Mouse (Mus musculus) CH12.LX (cell line): ENCODE results near the gene Fam213a. TPM values are rescaled to one million over a fixed set of nuclear protein-coding genes. Genes with fewer than 3 reads are reported as not detected.

Experiments used
- DNase-seq: peaks from one replicate; pipeline ENCODE4 v3.0.0-alpha.2; 2013; ENCODE audit errors: extremely low read depth
- H3K27ac ChIP-seq: 2 replicates; pipeline ENCODE4 v1.5.1; 2012; ENCODE audit warnings: low read depth, mild to moderate bottlenecking, control low read depth, moderate library complexity; ENCODE audit not compliant: insufficient read depth
- H3K27me3 ChIP-seq: replicated peaks from 2 replicates; pipeline ENCODE3; 2012; ENCODE audit warnings: inconsistent platforms
- H3K36me3 ChIP-seq, 2 experiments: replicated peaks in 1 of 2; 2 replicates each; pipeline versions ENCODE3 to v1.6.1; 2012; ENCODE audit warnings: inconsistent platforms in 1 of 2, low read length in 1 of 2, mild to moderate bottlenecking in 1 of 2, mixed read lengths in 1 of 2, moderate library complexity in 1 of 2; ENCODE audit not compliant: control insufficient read depth in 1 of 2, insufficient read depth in 1 of 2
- H3K4me1 ChIP-seq, 2 experiments: 2 replicates each; pipeline ENCODE4 v1.6.1; 2012; ENCODE audit warnings: inconsistent platforms in 1 of 2, moderate library complexity in 1 of 2; ENCODE audit not compliant: insufficient read depth in 2 of 2, control insufficient read depth in 1 of 2
- H3K4me2 ChIP-seq: 2 replicates; pipeline ENCODE4 v1.6.1; 2012; ENCODE audit warnings: low read depth, mild to moderate bottlenecking, control low read depth; ENCODE audit not compliant: poor library complexity, insufficient read depth, severe bottlenecking
- H3K4me3 ChIP-seq, 3 experiments: fragments of 150-350 bp in 1 of 3; sonication (generic) in 1 of 3; replicated peaks in 1 of 3; 2 replicates each; pipeline versions ENCODE3 to v1.5.1; 2011 to 2012; ENCODE audit warnings: low read depth in 2 of 3, low read length in 2 of 3, mild to moderate bottlenecking in 2 of 3, moderate library complexity in 2 of 3, control low read depth in 1 of 3, improper control_type of control experiment in 1 of 3, inconsistent platforms in 1 of 3, mixed read lengths in 1 of 3; ENCODE audit not compliant: poor library complexity in 1 of 3
- H3K79me2 ChIP-seq: replicated peaks from 2 replicates; pipeline ENCODE4 v1.6.1; 2012; ENCODE audit warnings: mild to moderate bottlenecking, moderate library complexity; ENCODE audit not compliant: control insufficient read depth, poor library complexity, insufficient read depth, severe bottlenecking; ENCODE audit errors: extremely low read depth
- H3K9ac ChIP-seq: 2 replicates; pipeline ENCODE4 v1.6.1; 2012; ENCODE audit warnings: low read depth, mild to moderate bottlenecking, control low read depth, moderate library complexity; ENCODE audit not compliant: insufficient read depth
- H3K9me3 ChIP-seq: replicated peaks from 2 replicates; pipeline ENCODE3; 2012; ENCODE audit warnings: low read length, inconsistent platforms, mixed read lengths
- BHLHE40 ChIP-seq: IDR thresholded peaks from 2 replicates; pipeline ENCODE4 v1.6.1; 2011; ENCODE audit warnings: mild to moderate bottlenecking, low read depth, low read length, improper control_type of control experiment
- CHD1 ChIP-seq: IDR thresholded peaks from 2 replicates; pipeline ENCODE4 v1.6.1; 2012; ENCODE audit warnings: low read depth, low read length, improper control_type of control experiment, inconsistent platforms
- CHD2 ChIP-seq: IDR thresholded peaks from 2 replicates; pipeline ENCODE4 v1.6.1; 2011; ENCODE audit warnings: low read length, improper control_type of control experiment
- CTCF ChIP-seq, 2 experiments: IDR thresholded peaks in 1 of 2; conservative IDR thresholded peaks in 1 of 2; 2 replicates each; pipeline ENCODE4 v1.5.1; 2011 to 2012; ENCODE audit warnings: low read depth in 2 of 2, low read length in 2 of 2, improper control_type of control experiment in 1 of 2, inconsistent platforms in 1 of 2, mild to moderate bottlenecking in 1 of 2, moderate library complexity in 1 of 2
- ELF1 ChIP-seq: IDR thresholded peaks from 2 replicates; pipeline ENCODE4 v1.6.1; 2014; ENCODE audit warnings: low read depth, mild to moderate bottlenecking, inconsistent platforms, low read length, improper control_type of control experiment
- ETS1 ChIP-seq: conservative IDR thresholded peaks from 2 replicates; pipeline ENCODE4 v1.6.1; 2012; ENCODE audit warnings: low read depth, mild to moderate bottlenecking, inconsistent platforms, low read length, improper control_type of control experiment, moderate library complexity
- GABPA ChIP-seq: IDR thresholded peaks from 2 replicates; pipeline ENCODE4 v1.6.1; 2012; ENCODE audit warnings: low read depth, low read length, improper control_type of control experiment, inconsistent platforms; ENCODE audit not compliant: insufficient replicate concordance
- HCFC1 ChIP-seq: IDR thresholded peaks from 2 replicates; pipeline ENCODE4 v1.6.1; 2012; ENCODE audit warnings: low read depth, mild to moderate bottlenecking, inconsistent platforms, low read length, improper control_type of control experiment
- IRF4 ChIP-seq: IDR thresholded peaks from 2 replicates; pipeline ENCODE4 v1.6.1; 2014; ENCODE audit warnings: low read depth, mild to moderate bottlenecking, inconsistent platforms, low read length, improper control_type of control experiment
- JUND ChIP-seq: conservative IDR thresholded peaks from 2 replicates; pipeline ENCODE4 v1.6.1; 2011; ENCODE audit warnings: low read depth, low read length, improper control_type of control experiment
- KAT2A ChIP-seq: IDR thresholded peaks from 2 replicates; pipeline ENCODE4 v1.6.1; 2012; ENCODE audit warnings: low read length, improper control_type of control experiment, inconsistent platforms; ENCODE audit not compliant: insufficient replicate concordance
- MAFK ChIP-seq: IDR thresholded peaks from 2 replicates; pipeline ENCODE4 v1.6.1; 2011; ENCODE audit warnings: low read length, improper control_type of control experiment; ENCODE audit not compliant: insufficient replicate concordance
- MAZ ChIP-seq: IDR thresholded peaks from 2 replicates; pipeline ENCODE4 v1.6.1; 2012; ENCODE audit warnings: low read depth, mild to moderate bottlenecking, inconsistent platforms, low read length, improper control_type of control experiment, moderate library complexity
- MEF2A ChIP-seq: IDR thresholded peaks from 2 replicates; pipeline ENCODE4 v1.6.1; 2014; ENCODE audit warnings: low read depth, mild to moderate bottlenecking, inconsistent platforms, low read length, improper control_type of control experiment, borderline replicate concordance
- MXI1 ChIP-seq: IDR thresholded peaks from 2 replicates; pipeline ENCODE4 v1.6.1; 2011; ENCODE audit warnings: mild to moderate bottlenecking, low read depth, low read length, improper control_type of control experiment
- NELFE ChIP-seq: IDR thresholded peaks from 2 replicates; pipeline ENCODE4 v1.6.1; 2011; ENCODE audit warnings: low read depth, low read length, improper control_type of control experiment
- NRF1 ChIP-seq: IDR thresholded peaks from 2 replicates; pipeline ENCODE4 v1.6.1; 2014; ENCODE audit warnings: low read depth, mild to moderate bottlenecking, inconsistent platforms, low read length, improper control_type of control experiment, moderate library complexity
- PAX5 ChIP-seq: IDR thresholded peaks from 2 replicates; pipeline ENCODE4 v1.6.1; 2012; ENCODE audit warnings: low read length, inconsistent platforms, mixed read lengths
- POLR2A ChIP-seq: IDR thresholded peaks from 2 replicates; pipeline ENCODE4 v1.6.1; 2011; ENCODE audit warnings: low read depth, mild to moderate bottlenecking, improper control_type of control experiment, low read length
- RAD21 ChIP-seq: IDR thresholded peaks from 2 replicates; pipeline ENCODE4 v1.6.1; 2011; ENCODE audit warnings: low read depth, mild to moderate bottlenecking, low read length, improper control_type of control experiment, moderate library complexity
- SIN3A ChIP-seq: IDR thresholded peaks from 2 replicates; pipeline ENCODE4 v1.6.1; 2012; ENCODE audit warnings: low read length, improper control_type of control experiment, inconsistent platforms
- SMC3 ChIP-seq: IDR thresholded peaks from 2 replicates; pipeline ENCODE4 v1.6.1; 2011; ENCODE audit warnings: low read depth, low read length, improper control_type of control experiment
- TBP ChIP-seq: conservative IDR thresholded peaks from 2 replicates; pipeline ENCODE4 v1.6.1; 2011; ENCODE audit warnings: low read depth, low read length, improper control_type of control experiment
- TCF12 ChIP-seq: IDR thresholded peaks from 2 replicates; pipeline ENCODE4 v1.6.1; 2014; ENCODE audit warnings: low read depth, mild to moderate bottlenecking, inconsistent platforms, low read length, improper control_type of control experiment
- UBTF ChIP-seq: IDR thresholded peaks from 2 replicates; pipeline ENCODE4 v1.6.1; 2012; ENCODE audit warnings: low read depth, mild to moderate bottlenecking, inconsistent platforms, low read length, improper control_type of control experiment, moderate library complexity
- USF2 ChIP-seq: conservative IDR thresholded peaks from 2 replicates; pipeline ENCODE4 v1.6.1; 2011; ENCODE audit warnings: low read depth, low read length, improper control_type of control experiment
- ZC3H11A ChIP-seq: IDR thresholded peaks from 2 replicates; pipeline ENCODE4 v1.6.1; 2012; ENCODE audit warnings: low read depth, mild to moderate bottlenecking, inconsistent platforms, low read length, improper control_type of control experiment
- ZKSCAN1 ChIP-seq: IDR thresholded peaks from 2 replicates; pipeline ENCODE4 v1.6.1; 2012; ENCODE audit warnings: low read depth, inconsistent platforms, low read length, improper control_type of control experiment, borderline replicate concordance
- ZMIZ1 ChIP-seq: IDR thresholded peaks from 2 replicates; pipeline ENCODE4 v1.6.1; 2012; ENCODE audit warnings: low read depth, mild to moderate bottlenecking, inconsistent platforms, low read length, improper control_type of control experiment
- ZNF384 ChIP-seq: IDR thresholded peaks from 2 replicates; pipeline ENCODE4 v1.6.1; 2012; ENCODE audit warnings: low read depth, low read length, improper control_type of control experiment, inconsistent platforms
- dilution Hi-C: fragments of 300-500 bp; cut with MboI; formaldehyde crosslinking; loops from 2 replicates; pipeline ENCODE4 v1.14.3; 2020; ENCODE audit warnings: low sequenced_read_pairs; ENCODE audit not compliant: extremely low pct_unique_long_range_greater_than_20kb, extremely low pct_ligation_motif_present
- in situ Hi-C: fragments of 300-500 bp; cut with MboI; formaldehyde crosslinking; loops from 3 replicates; pipeline ENCODE4 v1.14.3; 2019; ENCODE audit warnings: low sequenced_read_pairs, low pct_ligation_motif_present, low pct_unique_long_range_greater_than_20kb, mixed read lengths
- polyA plus RNA-seq: library from polyadenylated mRNA; unstranded; fragments of >175 nt; gene quantifications from 2 replicates; pipeline ENCODE4 v1.2.1, GENCODE M21; 2012; ENCODE audit warnings: low read depth; ENCODE audit not compliant: insufficient read length
- total RNA-seq, 2 experiments: library from RNA; depleted of rRNA; stranded (reverse); fragments of 300-350 nt in 1 of 2; fragments of >200 nt in 1 of 2; gene quantifications; 2 replicates each; pipeline ENCODE4 v1.2.3; 2012 to 2014

The Fam213a gene
- total and polyA plus RNA-seq, 3 experiments, result 11.6 to 17.1 (median 14.1) TPM

DNA sequence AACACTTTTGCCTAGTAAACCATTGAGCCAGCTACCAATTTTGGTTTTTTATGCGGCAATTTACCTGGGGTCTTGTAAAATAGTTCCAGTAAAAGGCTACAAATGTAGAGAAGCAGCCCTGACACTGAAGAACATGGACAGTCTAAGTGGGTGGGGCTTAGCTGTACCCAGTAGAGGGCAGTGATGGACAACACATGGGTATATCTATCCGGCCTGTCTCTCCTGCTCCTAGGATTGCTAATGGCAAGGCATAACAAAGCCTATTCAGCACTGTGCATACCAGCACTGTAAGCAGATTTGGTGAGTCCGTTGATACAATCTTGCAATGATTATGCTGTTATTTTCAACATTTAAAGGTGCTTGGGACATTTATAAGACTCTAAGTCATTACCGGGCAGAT, 34.6 kb downstream of the Fam213a start:
- no peak overlapping the region for H3K4me3 ChIP-seq
- TF ChIP-seq JUND (no peak), ZC3H11A (peak; percentile 85), SMC3 (peak; percentile 99), TBP (no peak), GABPA (no peak), ZNF384 (peak; percentile 86), CTCF (conservative IDR thresholded peaks at IDR 0.05 in 1 of 2, IDR thresholded peaks at IDR 0.05 in 1 of 2; ENCODE audit: low read depth in 2 of 2, low read length in 2 of 2) (peak; percentile 51 to 97; a peak in 3 of 4 replicates), RAD21 (peak; percentile 97), MEF2A (no peak)
- TF ChIP-seq, all 38 proteins: peak for 5
- H3K4me2 ChIP-seq, result no peak overlapping the region
- H3K4me1 ChIP-seq, result peaks cover 0 to 4% of the 10 kb centered on the region in 2 experiments; a peak in 2 of 4 replicates
- no peaks in the 10 kb centered on the region for H3K79me2 ChIP-seq
- H3K27ac ChIP-seq, result no peak overlapping the region
- in situ Hi-C loops (loop anchor here (10.0 kb wide), 1 partner anchor 184 kb away; no protein-coding TSS in a partner anchor), dilution Hi-C loops (no loop called here)
- H3K9ac ChIP-seq, result no peak overlapping the region
- H3K36me3 ChIP-seq, result no peaks in the 10 kb centered on the region
- H3K27me3 ChIP-seq, result no peaks in the 10 kb centered on the region
- H3K9me3 ChIP-seq, result no peaks in the 10 kb centered on the region
- no peak for DNase-seq

DNA sequence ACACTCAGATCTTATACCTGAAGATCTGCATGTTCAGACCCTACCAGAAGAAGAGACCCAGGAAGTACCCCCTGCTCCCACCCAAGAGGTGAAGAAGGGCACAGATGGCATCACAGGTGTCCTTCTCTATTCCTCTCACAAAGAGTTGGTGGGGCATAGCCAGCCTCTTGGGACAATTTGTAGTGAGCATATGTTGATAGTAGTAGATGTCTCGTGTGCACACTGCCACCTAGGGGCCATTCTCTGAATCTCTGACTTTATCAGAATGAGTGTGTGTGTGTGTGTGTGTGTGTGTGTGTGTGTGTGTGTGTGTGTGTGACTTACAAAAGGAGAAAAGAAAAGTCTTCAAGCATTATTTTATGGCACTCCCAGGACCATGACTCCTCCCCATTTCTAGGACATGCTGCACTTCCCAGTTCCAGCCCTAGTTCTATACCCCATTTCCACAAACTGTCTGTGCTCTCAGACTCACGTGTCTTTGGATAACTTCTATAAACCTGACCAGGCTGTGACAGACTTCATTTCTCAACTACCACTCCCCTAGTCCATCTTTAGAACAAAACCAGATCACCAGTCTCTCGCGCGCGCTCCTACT, 38.4 kb downstream of the Fam213a start:
- no peaks in the 10 kb centered on the region for H3K9me3 ChIP-seq
- H3K36me3 ChIP-seq, result no peaks in the 10 kb centered on the region
- dilution Hi-C loops (no loop called here), in situ Hi-C loops (loop anchor here (10.0 kb wide), 1 partner anchor 180 kb away; no protein-coding TSS in a partner anchor)
- no peak overlapping the region for H3K9ac ChIP-seq
- no peaks in the 10 kb centered on the region for H3K27me3 ChIP-seq
- DNase-seq, result peak; percentile 85
- no peaks in the 10 kb centered on the region for H3K79me2 ChIP-seq
- no peak overlapping the region for H3K27ac ChIP-seq
- H3K4me2 ChIP-seq, result no peak overlapping the region
- peaks cover 0 to 14% of the 10 kb centered on the region in 2 experiments; a peak in 2 of 4 replicates for H3K4me1 ChIP-seq
- no peak overlapping the region for H3K4me3 ChIP-seq
- no peak for TF ChIP-seq BHLHE40
- no peak for TF ChIP-seq ELF1
- no peak for TF ChIP-seq ZMIZ1
- TF ChIP-seq MAFK, result no peak
- peak; percentile 92 for TF ChIP-seq SMC3
- no peak for TF ChIP-seq MXI1
- peak; percentile 83 for TF ChIP-seq ZC3H11A
- no peak for TF ChIP-seq KAT2A
- no peak for TF ChIP-seq ZNF384
- TF ChIP-seq CHD2, result no peak
- no peak for TF ChIP-seq GABPA
- no peak for TF ChIP-seq USF2
- TF ChIP-seq UBTF, result no peak
- TF ChIP-seq NELFE, result no peak; the same call in 1 of the 2 replicates
- TF ChIP-seq MEF2A, result no peak
- TF ChIP-seq TCF12, result peak; percentile 51; the same call in 1 of the 2 replicates
- no peak for TF ChIP-seq CHD1
- no peak for TF ChIP-seq ETS1
- peak; percentile 21; the same call in 1 of the 2 replicates for TF ChIP-seq IRF4
- TF ChIP-seq ZKSCAN1, result no peak
- no peak for TF ChIP-seq PAX5
- TF ChIP-seq NRF1, result no peak
- no peak for TF ChIP-seq POLR2A
- peak; percentile 39 to 94; a peak in 3 of 4 replicates for TF ChIP-seq CTCF (conservative IDR thresholded peaks at IDR 0.05 in 1 of 2, IDR thresholded peaks at IDR 0.05 in 1 of 2; ENCODE audit: low read depth in 2 of 2, low read length in 2 of 2)
- no peak for TF ChIP-seq MAZ
- no peak for TF ChIP-seq SIN3A
- no peak for TF ChIP-seq HCFC1
- TF ChIP-seq JUND, result no peak
- no peak for TF ChIP-seq TBP
